Mouse (Mus musculus) testis, postnatal 14 days (tissue): Measurements from ENCODE around the gene Plxna4.

Experiments
- DNase-seq: peaks from one replicate; pipeline ENCODE4 v3.0.0; 2021; ENCODE audit warnings: low spot score

Plxna4 gene

GRCm38 (mm10) chr6:32406316-32407095 lies 181.5 kb downstream of the Plxna4 start:
- no peak for DNase-seq

GRCm38 (mm10) chr6:32402560-32403235 lies 185.3 kb downstream of the Plxna4 start:
- DNase-seq: no peak

GRCm38 (mm10) chr6:32398261-32398660 lies 189.7 kb downstream of the Plxna4 start:
- no peak for DNase-seq

- peak; percentile 79 for DNase-seq
Measured at GRCm38 (mm10) chr6:32397133-32397730, 190.8 kb downstream of the Plxna4 start.

GRCm38 (mm10) chr6:32395415-32395814 lies 192.6 kb downstream of the Plxna4 start:
- no peak for DNase-seq

GRCm38 (mm10) chr6:32392262-32392661 lies 195.7 kb downstream of the Plxna4 start:
- no peak for DNase-seq

- DNase-seq: peak; percentile 41
Measured at GRCm38 (mm10) chr6:32388276-32388675, 199.7 kb downstream of the Plxna4 start.

- peak; percentile 17 for DNase-seq
Measured at GRCm38 (mm10) chr6:32386915-32387314, 201.1 kb downstream of the Plxna4 start.

GRCm38 (mm10) chr6:32384937-32385336 lies 203.1 kb downstream of the Plxna4 start:
- no peak for DNase-seq

- DNase-seq: no peak
Measured at GRCm38 (mm10) chr6:32384423-32384822, 203.6 kb downstream of the Plxna4 start.

GRCm38 (mm10) chr6:32381516-32381915 lies 206.5 kb downstream of the Plxna4 start:
- no peak for DNase-seq

GRCm38 (mm10) chr6:32377181-32377580 lies 210.8 kb downstream of the Plxna4 start:
- peak; percentile 33 for DNase-seq

GRCm38 (mm10) chr6:32373931-32374361 lies 214.0 kb downstream of the Plxna4 start:
- DNase-seq: no peak

GRCm38 (mm10) chr6:32369092-32369491 lies 218.9 kb downstream of the Plxna4 start:
- DNase-seq: no peak

GRCm38 (mm10) chr6:32368408-32368807 lies 219.6 kb downstream of the Plxna4 start:
- DNase-seq: no peak

GRCm38 (mm10) chr6:32364933-32365332 lies 223.1 kb downstream of the Plxna4 start:
- no peak for DNase-seq

GRCm38 (mm10) chr6:32363489-32364068 lies 224.4 kb downstream of the Plxna4 start:
- no peak for DNase-seq

GRCm38 (mm10) chr6:32362421-32362820 lies 225.6 kb downstream of the Plxna4 start:
- DNase-seq: no peak

GRCm38 (mm10) chr6:32359675-32360074 lies 228.3 kb downstream of the Plxna4 start:
- no peak for DNase-seq

- no peak for DNase-seq
Measured at GRCm38 (mm10) chr6:32357497-32357896, 230.5 kb downstream of the Plxna4 start.

- DNase-seq: no peak
Measured at GRCm38 (mm10) chr6:32355559-32355958, 232.4 kb downstream of the Plxna4 start.

GRCm38 (mm10) chr6:32348996-32349395 lies 239.0 kb downstream of the Plxna4 start:
- DNase-seq: no peak

GRCm38 (mm10) chr6:32348126-32348525 lies 239.9 kb downstream of the Plxna4 start:
- no peak for DNase-seq
